Mouse (Mus musculus) heart, embryonic 13.5 days (tissue): ENCODE measurements at regions not wholly inside any gene's neighbourhood (a gene's known extent, or its start where the extent isn't known, plus 50 kb on each side); places are given as distances from the start of the nearest gene placed in this dataset.
A peak's percentile ranks its signal among the peaks of the same experiment; 100 is the strongest.

Source experiments
- ATAC-seq: fragments of 200-750 bp; cut with Nextera tagmentation; 2 replicates; pipeline ENCODE4 v1.8.0; 2017; ENCODE audit warnings: moderate TSS enrichment; ENCODE audit not compliant: insufficient number of reproducible peaks, low FRiP score, low TSS enrichment; ENCODE audit errors: extremely low read depth
- H3K27ac ChIP-seq: fragments of 300-500 bp; sonication (generic); replicated peaks from 2 replicates; pipeline ENCODE4 v1.5.1; 2015; ENCODE audit warnings: moderate library complexity, mild to moderate bottlenecking, inconsistent platforms
- H3K27me3 ChIP-seq: fragments of 300-500 bp; sonication (generic); replicated peaks from 2 replicates; pipeline ENCODE4 v1.6.1; 2015; ENCODE audit warnings: mild to moderate bottlenecking, inconsistent platforms
- H3K36me3 ChIP-seq: fragments of 300-500 bp; sonication (generic); 2 replicates; pipeline ENCODE4 v1.6.1; 2015; ENCODE audit warnings: mild to moderate bottlenecking, inconsistent platforms
- H3K4me1 ChIP-seq: fragments of 300-500 bp; sonication (generic); 2 replicates; pipeline ENCODE4 v1.6.1; 2015; ENCODE audit warnings: inconsistent platforms
- H3K4me2 ChIP-seq: fragments of 300-500 bp; sonication (generic); 2 replicates; pipeline ENCODE4 v1.6.1; 2015; ENCODE audit warnings: inconsistent platforms, mild to moderate bottlenecking, moderate library complexity
- H3K4me3 ChIP-seq: fragments of 300-500 bp; sonication (generic); 2 replicates; pipeline ENCODE4 v1.5.1; 2015; ENCODE audit warnings: moderate library complexity, mild to moderate bottlenecking, inconsistent platforms
- H3K9ac ChIP-seq: fragments of 300-500 bp; sonication (generic); 2 replicates; pipeline ENCODE4 v1.6.1; 2015; ENCODE audit warnings: inconsistent platforms, mild to moderate bottlenecking, moderate library complexity
- H3K9me3 ChIP-seq: fragments of 300-500 bp; sonication (generic); 2 replicates; pipeline ENCODE4 v1.6.1; 2016; ENCODE audit warnings: inconsistent platforms
- WGBS: fragments of 180-500 bp; shearing (Covaris S2); methylation state at CpG from one replicate; pipeline ENCODE4 v1.1.7; 2015; ENCODE audit warnings: mixed read lengths; 5-methylcytosine and 5-hydroxymethylcytosine counted together

- H3K4me1 ChIP-seq = no peaks in the 10 kb centered on the region
- H3K4me2 ChIP-seq = no peak overlapping the region
- ATAC-seq = no peak
- no peak overlapping the region for H3K9ac ChIP-seq
- peaks cover 9% of the 10 kb centered on the region; the same call in 1 of the 2 replicates for H3K9me3 ChIP-seq
- H3K4me3 ChIP-seq = no peak overlapping the region
- 67% methylated on average over 6 of the region's 6 CpGs for WGBS
- H3K36me3 ChIP-seq = no peaks in the 10 kb centered on the region
- H3K27me3 ChIP-seq = peaks cover 13% of the 10 kb centered on the region
- no peak overlapping the region for H3K27ac ChIP-seq
Measured at GRCm38 (mm10) chr12:106540003-106540402, 530.0 kb downstream of the Vrk1 start.

GRCm38 (mm10) chr12:106559566-106559965, 549.5 kb downstream of the Vrk1 start:
- Histone ChIP-seq H3K4me3 (no peak overlapping the region), H3K27ac (no peak overlapping the region), H3K4me2 (no peak overlapping the region), H3K36me3 (no peaks in the 10 kb centered on the region), H3K9me3 (no peaks in the 10 kb centered on the region), H3K9ac (no peak overlapping the region), H3K4me1 (no peaks in the 10 kb centered on the region), H3K27me3 (no peaks in the 10 kb centered on the region)
- ATAC-seq = no peak
- WGBS = 71% methylated on average over 9 of the region's 9 CpGs

DNA sequence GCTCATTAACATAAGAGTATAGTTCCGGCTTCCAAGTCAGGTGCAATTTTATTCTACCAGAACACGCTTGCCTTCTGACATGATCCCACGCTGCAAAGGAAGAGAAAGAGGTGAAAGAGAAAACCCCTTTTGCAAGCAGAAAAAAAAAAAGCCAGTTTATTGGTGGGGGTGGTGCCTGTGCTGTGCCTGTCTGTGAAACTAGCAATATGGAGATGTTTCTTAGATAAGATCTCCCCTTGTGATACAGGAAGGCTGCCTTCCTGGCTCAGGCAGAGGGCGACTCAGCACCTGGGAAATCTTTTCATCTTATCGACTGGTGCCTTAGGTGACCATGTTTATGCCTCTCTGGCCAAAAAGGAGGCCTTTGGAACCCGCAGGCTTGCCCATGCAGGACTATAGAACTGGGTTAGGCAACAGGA, 555.2 kb downstream of the Vrk1 start:
- H3K27ac ChIP-seq = no peak overlapping the region
- H3K4me1 ChIP-seq = no peaks in the 10 kb centered on the region
- peaks cover 4% of the 10 kb centered on the region; the same call in 1 of the 2 replicates for H3K27me3 ChIP-seq

GRCm38 (mm10) chr12:106566361-106566760, 556.3 kb downstream of the Vrk1 start:
- 84% methylated on average over 4 of the region's 4 CpGs for WGBS
- no peaks in the 10 kb centered on the region for H3K4me1 ChIP-seq

More for the DNA sequence above, 555.2 kb downstream of the Vrk1 start:
- Histone ChIP-seq H3K4me3 (no peak overlapping the region), H3K9me3 (no peaks in the 10 kb centered on the region), H3K36me3 (no peaks in the 10 kb centered on the region), H3K4me2 (no peak overlapping the region), H3K9ac (no peak overlapping the region)
- ATAC-seq = no peak
- 37% methylated on average over 6 of the region's 6 CpGs for WGBS

DNA sequence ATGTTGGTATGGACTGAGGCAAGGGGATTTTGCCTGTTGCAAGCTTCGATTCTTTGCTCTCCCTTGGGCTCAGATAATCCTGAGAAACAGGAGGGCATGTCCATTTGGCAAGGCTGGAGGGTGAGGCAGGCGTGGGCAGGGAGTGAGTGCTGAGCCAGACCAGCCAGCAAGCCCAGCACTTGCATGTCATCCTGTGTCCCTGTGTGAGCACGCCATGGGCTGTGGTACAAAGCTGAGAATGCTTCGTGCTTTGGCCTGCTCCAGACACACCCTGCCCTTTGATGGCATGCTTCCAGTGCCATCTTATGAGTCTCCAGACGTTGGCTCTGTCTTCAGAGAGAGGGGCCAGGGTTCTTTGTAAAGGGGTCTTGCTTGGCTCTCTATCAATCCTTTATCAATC, 557.1 kb downstream of the Vrk1 start:
- no peak overlapping the region for H3K4me2 ChIP-seq
- no peak overlapping the region for H3K27ac ChIP-seq
- 58% methylated on average over 5 of the region's 5 CpGs for WGBS
- H3K9ac ChIP-seq = no peak overlapping the region
- H3K36me3 ChIP-seq = no peaks in the 10 kb centered on the region
- no peak overlapping the region for H3K4me3 ChIP-seq
- no peak for ATAC-seq
- peaks cover 4% of the 10 kb centered on the region; the same call in 1 of the 2 replicates for H3K27me3 ChIP-seq
- H3K9me3 ChIP-seq = no peaks in the 10 kb centered on the region
- no peaks in the 10 kb centered on the region for H3K4me1 ChIP-seq

More at GRCm38 (mm10) chr12:106566361-106566760, 556.3 kb downstream of the Vrk1 start:
- no peak overlapping the region for H3K27ac ChIP-seq
- H3K36me3 ChIP-seq = no peaks in the 10 kb centered on the region
- no peak for ATAC-seq
- no peaks in the 10 kb centered on the region for H3K9me3 ChIP-seq
- H3K27me3 ChIP-seq = peaks cover 4% of the 10 kb centered on the region; the same call in 1 of the 2 replicates
- H3K4me2 ChIP-seq = no peak overlapping the region
- no peak overlapping the region for H3K4me3 ChIP-seq
- H3K9ac ChIP-seq = no peak overlapping the region

GRCm38 (mm10) chr12:106568541-106569085, 558.6 kb downstream of the Vrk1 start:
- no peak overlapping the region for H3K4me3 ChIP-seq
- no peaks in the 10 kb centered on the region for H3K36me3 ChIP-seq
- H3K9me3 ChIP-seq = no peaks in the 10 kb centered on the region
- no peaks in the 10 kb centered on the region for H3K4me1 ChIP-seq
- H3K4me2 ChIP-seq = no peak overlapping the region
- no peak overlapping the region for H3K9ac ChIP-seq
- H3K27me3 ChIP-seq = peaks cover 4% of the 10 kb centered on the region; the same call in 1 of the 2 replicates
- 84% methylated on average over 10 of the region's 10 CpGs for WGBS
- no peak overlapping the region for H3K27ac ChIP-seq
- ATAC-seq = no peak

DNA sequence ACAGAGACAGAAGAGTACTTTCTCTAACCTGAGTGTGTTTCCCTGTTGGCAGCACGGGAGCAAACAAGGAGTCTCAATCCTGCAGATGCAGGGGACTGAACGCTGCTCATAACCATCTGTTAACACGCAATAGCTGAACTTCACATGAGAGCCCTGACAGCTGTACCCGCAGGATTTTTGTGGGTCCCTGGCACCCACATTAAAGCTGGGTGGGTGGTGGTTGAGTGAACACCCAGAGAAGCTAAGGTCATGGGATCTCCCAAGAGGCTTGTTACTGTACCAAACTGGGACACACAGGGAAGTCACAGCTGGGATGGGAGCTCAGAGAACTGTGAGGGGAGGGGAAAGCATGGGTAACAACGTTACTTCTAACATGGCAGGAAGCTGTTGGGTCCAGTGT, 562.9 kb downstream of the Vrk1 start:
- Histone ChIP-seq H3K4me3 (no peak overlapping the region), H3K4me2 (no peak overlapping the region), H3K36me3 (no peaks in the 10 kb centered on the region), H3K4me1 (no peaks in the 10 kb centered on the region), H3K9ac (no peak overlapping the region), H3K9me3 (no peaks in the 10 kb centered on the region), H3K27me3 (no peaks in the 10 kb centered on the region), H3K27ac (no peak overlapping the region)
- no peak for ATAC-seq
- 77% methylated on average over 5 of the region's 5 CpGs for WGBS

GRCm38 (mm10) chr12:106582760-106583159, 572.7 kb downstream of the Vrk1 start:
- no peak overlapping the region for H3K4me3 ChIP-seq
- 0 out of 2 replicates have a peak, but pooled peaks cover 3% of the 10 kb centered on the region for H3K27me3 ChIP-seq
- H3K4me2 ChIP-seq = no peak overlapping the region
- H3K27ac ChIP-seq = no peak overlapping the region
- no peak overlapping the region for H3K9ac ChIP-seq
- no peaks in the 10 kb centered on the region for H3K4me1 ChIP-seq
- ATAC-seq = no peak
- H3K9me3 ChIP-seq = no peaks in the 10 kb centered on the region
- WGBS = 41% methylated on average over 9 of the region's 9 CpGs
- no peaks in the 10 kb centered on the region for H3K36me3 ChIP-seq

DNA sequence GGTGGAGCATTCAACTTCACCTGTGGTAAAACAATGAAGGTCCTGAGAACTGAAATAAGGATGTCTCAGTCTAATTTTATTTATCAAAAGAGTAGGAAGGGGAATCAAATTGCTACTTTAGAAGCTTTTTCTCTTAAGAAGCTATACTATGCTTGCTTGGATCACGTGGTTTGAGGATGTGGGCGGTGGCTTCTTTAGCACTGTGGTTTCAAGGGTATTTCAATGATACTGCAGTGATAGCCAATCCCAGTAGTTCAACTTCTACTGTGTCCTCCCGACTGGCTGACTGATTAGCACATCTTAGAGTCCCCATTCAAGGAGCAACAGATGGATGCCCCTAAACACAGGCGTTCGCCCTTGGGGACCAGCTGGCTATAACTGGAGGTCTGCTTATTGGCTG, 575.6 kb downstream of the Vrk1 start:
- H3K9ac ChIP-seq = no peak overlapping the region
- no peak overlapping the region for H3K27ac ChIP-seq
- H3K4me3 ChIP-seq = no peak overlapping the region
- H3K9me3 ChIP-seq = no peaks in the 10 kb centered on the region
- no peaks in the 10 kb centered on the region for H3K4me1 ChIP-seq
- ATAC-seq = no peak
- no peak overlapping the region for H3K4me2 ChIP-seq
- H3K36me3 ChIP-seq = no peaks in the 10 kb centered on the region
- H3K27me3 ChIP-seq = 0 out of 2 replicates have a peak, but pooled peaks cover 3% of the 10 kb centered on the region
- 70% methylated on average over 5 of the region's 5 CpGs for WGBS

DNA sequence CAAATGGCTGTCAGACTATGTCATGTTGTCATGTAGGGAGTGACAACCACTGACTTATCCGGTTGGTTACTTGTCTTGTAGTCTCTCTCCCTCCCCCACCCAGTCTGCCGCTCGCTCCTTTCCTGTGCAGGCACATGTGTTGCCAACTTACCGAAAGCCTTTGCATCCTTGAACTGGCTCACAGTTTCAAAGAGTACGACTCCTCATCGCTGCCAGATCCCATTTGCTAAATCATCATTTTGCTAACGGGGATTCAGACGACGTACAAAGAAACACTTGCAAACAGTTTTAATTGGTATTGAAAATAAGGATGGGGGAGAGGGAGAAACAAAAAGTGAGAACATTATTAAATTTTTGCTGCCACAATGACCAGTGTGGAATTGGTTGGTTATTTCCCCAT, 582.7 kb downstream of the Vrk1 start:
- ATAC-seq = no peak
- no peak overlapping the region for H3K9ac ChIP-seq
- WGBS = 84% methylated on average over 9 of the region's 9 CpGs
- H3K9me3 ChIP-seq = no peaks in the 10 kb centered on the region
- no peak overlapping the region for H3K4me3 ChIP-seq
- H3K4me2 ChIP-seq = no peak overlapping the region
- H3K27ac ChIP-seq = no peak overlapping the region
- no peaks in the 10 kb centered on the region for H3K36me3 ChIP-seq
- H3K27me3 ChIP-seq = peaks cover 5% of the 10 kb centered on the region; the same call in 1 of the 2 replicates
- peaks cover 10% of the 10 kb centered on the region for H3K4me1 ChIP-seq

GRCm38 (mm10) chr12:106597636-106598035, 587.6 kb downstream of the Vrk1 start:
- ATAC-seq = no peak; the same call in 1 of the 2 replicates
- no peak overlapping the region for H3K4me3 ChIP-seq
- peaks cover 16% of the 10 kb centered on the region for H3K4me1 ChIP-seq
- peak overlapping the region; percentile 52 for H3K4me2 ChIP-seq
- WGBS = 7% methylated on average over 12 of the region's 12 CpGs
- H3K9me3 ChIP-seq = no peaks in the 10 kb centered on the region
- H3K27me3 ChIP-seq = peaks cover 7% of the 10 kb centered on the region; the same call in 1 of the 2 replicates
- no peak overlapping the region for H3K9ac ChIP-seq
- H3K36me3 ChIP-seq = no peaks in the 10 kb centered on the region
- H3K27ac ChIP-seq = no peak overlapping the region

DNA sequence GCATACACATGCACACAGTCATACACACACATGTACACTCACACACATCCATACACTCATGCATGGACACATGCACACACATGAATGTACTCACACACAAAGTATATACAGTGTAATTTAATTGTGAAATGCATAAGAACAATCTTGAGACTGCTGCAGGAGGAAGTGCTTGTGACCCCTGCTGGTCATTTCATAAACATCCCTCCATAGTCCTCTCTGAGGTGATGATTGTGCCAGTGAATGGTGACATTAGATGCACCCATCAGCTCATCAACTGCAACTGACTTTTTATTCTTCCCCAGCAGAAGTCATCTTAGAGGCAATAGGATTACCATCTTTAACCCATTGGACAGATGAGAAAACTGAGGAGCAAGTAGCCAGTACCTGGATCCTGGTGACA, 597.2 kb downstream of the Vrk1 start:
- Histone ChIP-seq H3K9ac (no peak overlapping the region), H3K27me3 (no peaks in the 10 kb centered on the region), H3K27ac (no peak overlapping the region), H3K9me3 (no peaks in the 10 kb centered on the region), H3K36me3 (no peaks in the 10 kb centered on the region), H3K4me3 (no peak overlapping the region), H3K4me1 (no peaks in the 10 kb centered on the region), H3K4me2 (no peak overlapping the region)
- ATAC-seq = no peak
